Comparison of ENCODE assay signal across 8 mouse cellular contexts in genomic region chr1:45925500-45926392, GRCm38 (mm10). TPM values are rescaled to one million over a fixed set of nuclear protein-coding genes. Genes with fewer than 3 reads are reported as not detected.
DNase-seq lines count a peak whose midpoint lies in the region; ATAC-seq lines count a peak whose summit lies in the region.

No protein-coding gene starts in this region.

- H3K27ac ChIP-seq in intestine, embryonic 16.5 days (ENCODE audit: low read length): peak overlapping the region; percentile 85
- H3K27ac ChIP-seq in limb, embryonic 10.5 days: peak overlapping the region; percentile 61; the same call in 1 of the 2 replicates
- no peak overlapping the region for H3K27ac ChIP-seq in midbrain, embryonic 11.5 days (ENCODE audit: low read depth, low read length)

- H3K4me1 ChIP-seq in intestine, embryonic 16.5 days (ENCODE audit: control insufficient read depth, insufficient read depth, low read length): peaks cover 12% of the 10 kb centered on the region
- peaks cover 6% of the 10 kb centered on the region for H3K4me1 ChIP-seq in limb, embryonic 10.5 days
- H3K4me1 ChIP-seq in midbrain, embryonic 11.5 days (ENCODE audit: control insufficient read depth, insufficient read depth, low read length): no peaks in the 10 kb centered on the region

- no peak for ATAC-seq in CD4-positive, CD25-positive, alpha-beta regulatory T cell, adult 4 months
- peak; percentile 94 for ATAC-seq in intestine, embryonic 16.5 days
- ATAC-seq in midbrain, embryonic 11.5 days (ENCODE audit: low FRiP score): peak; percentile 98

- DNase-seq in CD4-positive, CD25-positive, alpha-beta regulatory T cell, adult 2 months (ENCODE audit: low read depth, low spot score): peak; percentile 1
- DNase-seq in embryo, embryonic 11.5 days (ENCODE audit: low read depth, low spot score): peak; percentile 58
- DNase-seq in gastrocnemius, postnatal 25 days: peak; percentile 77
- DNase-seq in limb, embryonic 10.5 days (ENCODE audit: low spot score): peak; percentile 82
- DNase-seq in midbrain, embryonic 11.5 days (ENCODE audit: low spot score, missing footprints): peak; percentile 98
- peak; percentile 75 for DNase-seq in spleen, adult 12 weeks (ENCODE audit: low spot score)

- WGBS in intestine, embryonic 16.5 days: under 1% methylated on average over 53 of the region's 53 CpGs
- WGBS in limb, embryonic 10.5 days: under 1% methylated on average over 53 of the region's 53 CpGs
- WGBS in midbrain, embryonic 11.5 days: under 1% methylated on average over 53 of the region's 53 CpGs

- peak overlapping the region; percentile 63 for H3K9ac ChIP-seq in intestine, embryonic 16.5 days (ENCODE audit: low read depth, low read length)
- peak overlapping the region; percentile 53 for H3K9ac ChIP-seq in midbrain, embryonic 11.5 days (ENCODE audit: low read length)

- no peaks in the 10 kb centered on the region for H3K27me3 ChIP-seq in intestine, embryonic 16.5 days (replicated peaks; ENCODE audit: control insufficient read depth, insufficient read depth, low read length)
- H3K27me3 ChIP-seq in limb, embryonic 10.5 days (ENCODE audit: low read depth, poor library complexity, severe bottlenecking): peaks cover 38% of the 10 kb centered on the region
- peaks cover 11% of the 10 kb centered on the region for H3K27me3 ChIP-seq in midbrain, embryonic 11.5 days (ENCODE audit: control insufficient read depth, insufficient read depth, low read length)

- no peaks in the 10 kb centered on the region for H3K9me3 ChIP-seq in intestine, embryonic 16.5 days (ENCODE audit: control insufficient read depth, low read length)
- H3K9me3 ChIP-seq in limb, embryonic 10.5 days (replicated peaks): no peaks in the 10 kb centered on the region
- H3K9me3 ChIP-seq in midbrain, embryonic 11.5 days (ENCODE audit: control insufficient read depth, low read length): no peaks in the 10 kb centered on the region

- peak overlapping the region; percentile 96 for H3K4me2 ChIP-seq in intestine, embryonic 16.5 days (ENCODE audit: low read depth, low read length)
- H3K4me2 ChIP-seq in midbrain, embryonic 11.5 days: peak overlapping the region; percentile 71

- peak overlapping the region; percentile 62 for H3K4me3 ChIP-seq in intestine, embryonic 16.5 days (ENCODE audit: low read length)
- H3K4me3 ChIP-seq in limb, embryonic 10.5 days: peak overlapping the region; percentile 64
- H3K4me3 ChIP-seq in midbrain, embryonic 11.5 days (ENCODE audit: low read depth, low read length): peak overlapping the region; percentile 41

- no peaks in the 10 kb centered on the region for H3K36me3 ChIP-seq in intestine, embryonic 16.5 days (ENCODE audit: control insufficient read depth, insufficient read depth, low read length)
- no peaks in the 10 kb centered on the region for H3K36me3 ChIP-seq in limb, embryonic 10.5 days
- H3K36me3 ChIP-seq in midbrain, embryonic 11.5 days (ENCODE audit: control insufficient read depth, insufficient read depth, low read length): no peaks in the 10 kb centered on the region

RNA-seq across cellular contexts. Expression of gene Slc40a1, which starts 0.6 kb away (rescaled TPM):
- polyA plus RNA-seq in CD4-positive, CD25-positive, alpha-beta regulatory T cell, adult 4 months (2017; shearing (Covaris generic)): 1 to 10 TPM; 1.2 to 6.7 TPM
- 10 to 100 TPM in 1 of 2 experiments, 1 to 10 TPM in 1; 9.2 to 12.0 TPM for total RNA-seq in gastrocnemius, postnatal 25 days (2021)
- 205 and 228 TPM in 2 replicates for polyA plus RNA-seq in intestine, embryonic 16.5 days (2015; fragmentation: Nextera tagmentation; extraction: Ambion mirVana)
- polyA plus RNA-seq in limb, embryonic 10.5 days (2016; fragmentation: Nextera tagmentation; extraction: Ambion mirVana): 5.0 and 6.6 TPM in 2 replicates
- polyA plus RNA-seq in midbrain, embryonic 11.5 days (2014; fragmentation: Nextera tagmentation; extraction: Ambion mirVana): 23.3 and 29.1 TPM in 2 replicates

RNA-seq across cellular contexts. Expression of gene Gm5269, which starts 35.7 kb away (rescaled TPM):
- polyA plus RNA-seq in CD4-positive, CD25-positive, alpha-beta regulatory T cell, adult 4 months (2017; shearing (Covaris generic)): not detected
- total RNA-seq in gastrocnemius, postnatal 25 days (2021): not detected
- polyA plus RNA-seq in intestine, embryonic 16.5 days (2015; fragmentation: Nextera tagmentation; extraction: Ambion mirVana): not detected in 2 replicates
- not detected in 2 replicates for polyA plus RNA-seq in limb, embryonic 10.5 days (2016; fragmentation: Nextera tagmentation; extraction: Ambion mirVana)
- not detected in 2 replicates for polyA plus RNA-seq in midbrain, embryonic 11.5 days (2014; fragmentation: Nextera tagmentation; extraction: Ambion mirVana)

Comparison
In these comparisons a context has a peak if more than half of its experiments do, and no peak if none do; other contexts are left out.
1. DNase-seq: peak in every context shown above with its lines; median percentile 98 in midbrain, embryonic 11.5 days; 82 in limb, embryonic 10.5 days; 77 in gastrocnemius, postnatal 25 days; 75 in spleen, adult 12 weeks; 58 in embryo, embryonic 11.5 days; 1 in CD4-positive, CD25-positive, alpha-beta regulatory T cell, adult 2 months.